Mouse (Mus musculus) CH12.LX (cell line): ENCODE measurements around the gene Slc6a9. TPM values are rescaled to one million over a fixed set of nuclear protein-coding genes. Genes with fewer than 3 reads are reported as not detected.

ENCODE experiments used
- DNase-seq: peaks from one replicate; pipeline ENCODE4 v3.0.0-alpha.2; 2013; ENCODE audit errors: extremely low read depth
- H3K27ac ChIP-seq: 2 replicates; pipeline ENCODE4 v1.5.1; 2012; ENCODE audit warnings: low read depth, mild to moderate bottlenecking, control low read depth, moderate library complexity; ENCODE audit not compliant: insufficient read depth
- H3K27me3 ChIP-seq: replicated peaks from 2 replicates; pipeline ENCODE3; 2012; ENCODE audit warnings: inconsistent platforms
- H3K36me3 ChIP-seq, 2 experiments: replicated peaks in 1 of 2; 2 replicates each; pipeline versions ENCODE3 to v1.6.1; 2012; ENCODE audit warnings: inconsistent platforms in 1 of 2, low read length in 1 of 2, mild to moderate bottlenecking in 1 of 2, mixed read lengths in 1 of 2, moderate library complexity in 1 of 2; ENCODE audit not compliant: control insufficient read depth in 1 of 2, insufficient read depth in 1 of 2
- H3K4me1 ChIP-seq, 2 experiments: 2 replicates each; pipeline ENCODE4 v1.6.1; 2012; ENCODE audit warnings: inconsistent platforms in 1 of 2, moderate library complexity in 1 of 2; ENCODE audit not compliant: insufficient read depth in 2 of 2, control insufficient read depth in 1 of 2
- H3K4me2 ChIP-seq: 2 replicates; pipeline ENCODE4 v1.6.1; 2012; ENCODE audit warnings: low read depth, mild to moderate bottlenecking, control low read depth; ENCODE audit not compliant: poor library complexity, insufficient read depth, severe bottlenecking
- H3K4me3 ChIP-seq, 3 experiments: fragments of 150-350 bp in 1 of 3; sonication (generic) in 1 of 3; replicated peaks in 1 of 3; 2 replicates each; pipeline versions ENCODE3 to v1.5.1; 2011 to 2012; ENCODE audit warnings: low read depth in 2 of 3, low read length in 2 of 3, mild to moderate bottlenecking in 2 of 3, moderate library complexity in 2 of 3, control low read depth in 1 of 3, improper control_type of control experiment in 1 of 3, inconsistent platforms in 1 of 3, mixed read lengths in 1 of 3; ENCODE audit not compliant: poor library complexity in 1 of 3
- H3K79me2 ChIP-seq: replicated peaks from 2 replicates; pipeline ENCODE4 v1.6.1; 2012; ENCODE audit warnings: mild to moderate bottlenecking, moderate library complexity; ENCODE audit not compliant: control insufficient read depth, poor library complexity, insufficient read depth, severe bottlenecking; ENCODE audit errors: extremely low read depth
- H3K9ac ChIP-seq: 2 replicates; pipeline ENCODE4 v1.6.1; 2012; ENCODE audit warnings: low read depth, mild to moderate bottlenecking, control low read depth, moderate library complexity; ENCODE audit not compliant: insufficient read depth
- H3K9me3 ChIP-seq: replicated peaks from 2 replicates; pipeline ENCODE3; 2012; ENCODE audit warnings: low read length, inconsistent platforms, mixed read lengths
- BHLHE40 ChIP-seq: IDR thresholded peaks from 2 replicates; pipeline ENCODE4 v1.6.1; 2011; ENCODE audit warnings: mild to moderate bottlenecking, low read depth, low read length, improper control_type of control experiment
- EP300 ChIP-seq: IDR thresholded peaks from 2 replicates; pipeline ENCODE4 v1.6.1; 2011; ENCODE audit warnings: low read length, improper control_type of control experiment
- ETS1 ChIP-seq: conservative IDR thresholded peaks from 2 replicates; pipeline ENCODE4 v1.6.1; 2012; ENCODE audit warnings: low read depth, mild to moderate bottlenecking, inconsistent platforms, low read length, improper control_type of control experiment, moderate library complexity
- GABPA ChIP-seq: IDR thresholded peaks from 2 replicates; pipeline ENCODE4 v1.6.1; 2012; ENCODE audit warnings: low read depth, low read length, improper control_type of control experiment, inconsistent platforms; ENCODE audit not compliant: insufficient replicate concordance
- HCFC1 ChIP-seq: IDR thresholded peaks from 2 replicates; pipeline ENCODE4 v1.6.1; 2012; ENCODE audit warnings: low read depth, mild to moderate bottlenecking, inconsistent platforms, low read length, improper control_type of control experiment
- MAX ChIP-seq: IDR thresholded peaks from 2 replicates; pipeline ENCODE4 v1.6.1; 2011; ENCODE audit warnings: low read length, improper control_type of control experiment
- MEF2A ChIP-seq: IDR thresholded peaks from 2 replicates; pipeline ENCODE4 v1.6.1; 2014; ENCODE audit warnings: low read depth, mild to moderate bottlenecking, inconsistent platforms, low read length, improper control_type of control experiment, borderline replicate concordance
- MXI1 ChIP-seq: IDR thresholded peaks from 2 replicates; pipeline ENCODE4 v1.6.1; 2011; ENCODE audit warnings: mild to moderate bottlenecking, low read depth, low read length, improper control_type of control experiment
- POLR2AphosphoS2 ChIP-seq: IDR thresholded peaks from 2 replicates; pipeline ENCODE4 v1.6.1; 2011; ENCODE audit warnings: low read depth, low read length, improper control_type of control experiment
- RCOR1 ChIP-seq: conservative IDR thresholded peaks from 2 replicates; pipeline ENCODE4 v1.6.1; 2012; ENCODE audit warnings: low read depth, mild to moderate bottlenecking, inconsistent platforms, low read length, improper control_type of control experiment
- TCF12 ChIP-seq: IDR thresholded peaks from 2 replicates; pipeline ENCODE4 v1.6.1; 2014; ENCODE audit warnings: low read depth, mild to moderate bottlenecking, inconsistent platforms, low read length, improper control_type of control experiment
- dilution Hi-C: fragments of 300-500 bp; cut with MboI; formaldehyde crosslinking; loops from 2 replicates; pipeline ENCODE4 v1.14.3; 2020; ENCODE audit warnings: low sequenced_read_pairs; ENCODE audit not compliant: extremely low pct_unique_long_range_greater_than_20kb, extremely low pct_ligation_motif_present
- in situ Hi-C: fragments of 300-500 bp; cut with MboI; formaldehyde crosslinking; loops from 3 replicates; pipeline ENCODE4 v1.14.3; 2019; ENCODE audit warnings: low sequenced_read_pairs, low pct_ligation_motif_present, low pct_unique_long_range_greater_than_20kb, mixed read lengths
- polyA plus RNA-seq: library from polyadenylated mRNA; unstranded; fragments of >175 nt; gene quantifications from 2 replicates; pipeline ENCODE4 v1.2.1, GENCODE M21; 2012; ENCODE audit warnings: low read depth; ENCODE audit not compliant: insufficient read length
- total RNA-seq, 2 experiments: library from RNA; depleted of rRNA; stranded (reverse); fragments of 300-350 nt in 1 of 2; fragments of >200 nt in 1 of 2; gene quantifications; 2 replicates each; pipeline ENCODE4 v1.2.3; 2012 to 2014

Slc6a9 gene
- total and polyA plus RNA-seq, 3 experiments: 4.0 to 15.6 (median 9.1) TPM

- no peak for DNase-seq
- no peak overlapping the region for H3K4me2 ChIP-seq
- peaks cover 8 to 34% of the 10 kb centered on the region in 2 experiments for H3K4me1 ChIP-seq
- no peak for TF ChIP-seq BHLHE40
- peak; percentile 6; the same call in 1 of the 2 replicates for TF ChIP-seq POLR2AphosphoS2
- TF ChIP-seq RCOR1: no peak
- no peak for TF ChIP-seq MXI1
- TF ChIP-seq EP300: no peak
- no peak for TF ChIP-seq TCF12
- no peak for TF ChIP-seq ETS1
- no peak overlapping the region for H3K9ac ChIP-seq
- peaks cover 38 to 59% of the 10 kb centered on the region in 2 experiments for H3K36me3 ChIP-seq
- dilution Hi-C loops (no loop called here), in situ Hi-C loops (no loop called here)
- no peaks in the 10 kb centered on the region for H3K9me3 ChIP-seq
- peaks cover 21% of the 10 kb centered on the region for H3K79me2 ChIP-seq
- H3K4me3 ChIP-seq: no peak overlapping the region
- no peak overlapping the region for H3K27ac ChIP-seq
- H3K27me3 ChIP-seq: no peaks in the 10 kb centered on the region
Observed at GRCm38 (mm10) chr4:117887920-117888319, 53.6 kb downstream of the Slc6a9 start.

- no peak overlapping the region for H3K4me2 ChIP-seq
- peaks cover 21% of the 10 kb centered on the region for H3K79me2 ChIP-seq
- in situ Hi-C loops: no loop called here
- H3K4me1 ChIP-seq: peaks cover 8 to 34% of the 10 kb centered on the region in 2 experiments
- no peaks in the 10 kb centered on the region for H3K9me3 ChIP-seq
- no peak overlapping the region for H3K4me3 ChIP-seq
- TF ChIP-seq MAX (no peak), HCFC1 (no peak)
- TF ChIP-seq, all 38 proteins: peak for 0
- H3K36me3 ChIP-seq: peaks cover 34 to 60% of the 10 kb centered on the region in 2 experiments
- no peak for DNase-seq
- H3K27me3 ChIP-seq: no peaks in the 10 kb centered on the region
- dilution Hi-C loops: no loop called here
- no peak overlapping the region for H3K9ac ChIP-seq
- H3K27ac ChIP-seq: no peak overlapping the region
Observed at GRCm38 (mm10) chr4:117889471-117889870, 55.2 kb downstream of the Slc6a9 start.

- H3K4me3 ChIP-seq: no peak overlapping the region
- DNase-seq: no peak
- H3K27ac ChIP-seq: no peak overlapping the region
- no peaks in the 10 kb centered on the region for H3K9me3 ChIP-seq
- in situ Hi-C loops: no loop called here
- dilution Hi-C loops: no loop called here
- H3K27me3 ChIP-seq: no peaks in the 10 kb centered on the region
- peaks cover 8 to 34% of the 10 kb centered on the region in 2 experiments for H3K4me1 ChIP-seq
- H3K4me2 ChIP-seq: no peak overlapping the region
- H3K79me2 ChIP-seq: peaks cover 21% of the 10 kb centered on the region
- no peak overlapping the region for H3K9ac ChIP-seq
- H3K36me3 ChIP-seq: peaks cover 31 to 60% of the 10 kb centered on the region in 2 experiments
- TF ChIP-seq MEF2A: no peak
- no peak for TF ChIP-seq MAX
- no peak for TF ChIP-seq POLR2AphosphoS2
- no peak for TF ChIP-seq GABPA
- TF ChIP-seq, all 38 proteins: peak for 0
Observed at GRCm38 (mm10) chr4:117890031-117890430, 55.7 kb downstream of the Slc6a9 start.
